Mouse (Mus musculus): ENCODE data around the gene Wbp1l.
A peak's percentile ranks its signal among the peaks of the same experiment; 100 is the strongest.

Gene Wbp1l

GRCm38 (mm10) chr19:46658348-46658747, 59.5 kb downstream of the Wbp1l start:
- DNase-seq (ENCODE audit: low spot score in 2 of 2), result no peak

GRCm38 (mm10) chr19:46658851-46659250, 60.0 kb downstream of the Wbp1l start:
- DNase-seq (ENCODE audit: low spot score in 2 of 2), result no peak

DNA sequence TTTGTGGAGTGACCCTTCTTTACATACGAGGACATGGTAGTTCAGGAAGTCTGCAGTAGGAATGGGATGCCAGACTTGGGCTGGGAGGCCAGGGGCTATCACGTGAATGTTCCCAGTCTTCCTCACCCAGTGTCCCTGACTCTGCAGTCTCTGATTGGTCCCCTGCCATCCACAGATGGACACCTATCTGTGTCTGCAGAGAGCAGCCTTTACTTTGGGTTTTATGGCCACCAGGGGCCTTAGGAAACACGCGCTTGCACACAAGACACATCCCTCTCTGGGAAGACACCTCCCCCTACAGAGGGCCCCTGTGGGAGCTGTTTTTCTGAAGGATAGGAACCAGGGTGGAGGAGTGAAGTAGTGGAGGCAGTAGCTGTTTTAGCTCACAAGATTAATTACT, 62.6 kb downstream of the Wbp1l start:
- DNase-seq (ENCODE audit: low spot score in 2 of 2), result no peak

GRCm38 (mm10) chr19:46662214-46662613, 63.3 kb downstream of the Wbp1l start:
- DNase-seq (ENCODE audit: low spot score in 2 of 2), result no peak

- no peak for DNase-seq (ENCODE audit: low spot score in 2 of 2)
Measured at GRCm38 (mm10) chr19:46662784-46663183, 63.9 kb downstream of the Wbp1l start.

- no peak for DNase-seq (ENCODE audit: low spot score in 2 of 2)
Measured at GRCm38 (mm10) chr19:46665474-46665873, 66.6 kb downstream of the Wbp1l start.

DNA sequence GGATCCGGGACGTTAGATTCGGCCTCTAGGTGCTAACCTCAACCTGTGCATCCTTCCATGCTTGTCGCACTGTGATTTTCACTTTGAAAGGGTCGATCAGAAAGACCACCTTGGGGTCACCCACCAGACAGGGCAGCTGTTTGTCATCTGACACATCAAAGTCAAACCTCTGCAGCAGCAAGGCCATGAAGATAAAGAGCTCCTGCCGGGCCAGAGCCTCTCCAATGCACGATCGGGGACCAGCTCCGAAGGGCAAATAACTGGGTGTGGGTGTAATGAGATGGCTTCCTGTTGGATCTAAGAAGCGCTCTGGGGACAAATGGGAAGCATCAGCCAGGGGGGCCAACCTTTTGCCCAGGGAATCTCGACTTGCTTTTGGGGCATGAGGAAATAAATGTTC, 68.4 kb downstream of the Wbp1l start:
- no peak for DNase-seq (ENCODE audit: low spot score in 2 of 2)

DNA sequence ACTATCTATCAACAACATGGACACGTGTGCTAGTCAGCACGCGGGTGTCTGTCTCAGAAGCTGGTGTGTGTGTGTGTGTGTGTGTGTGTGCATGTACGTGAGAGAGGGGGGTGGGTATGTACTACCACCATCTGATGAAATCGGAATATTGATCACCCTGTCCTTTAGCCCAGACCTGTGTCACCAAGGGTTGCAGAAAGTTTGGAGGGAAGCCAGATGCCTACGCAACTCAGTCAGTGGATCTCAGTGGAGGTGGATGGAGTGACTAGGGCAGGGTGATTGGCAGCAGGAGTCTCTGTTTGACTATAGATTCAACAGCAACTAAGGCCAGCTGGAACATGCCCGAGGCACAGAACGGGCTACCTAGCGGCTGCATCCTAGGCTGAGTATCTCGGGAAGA, 69.4 kb downstream of the Wbp1l start:
- DNase-seq (ENCODE audit: low spot score in 2 of 2), result no peak

DNA sequence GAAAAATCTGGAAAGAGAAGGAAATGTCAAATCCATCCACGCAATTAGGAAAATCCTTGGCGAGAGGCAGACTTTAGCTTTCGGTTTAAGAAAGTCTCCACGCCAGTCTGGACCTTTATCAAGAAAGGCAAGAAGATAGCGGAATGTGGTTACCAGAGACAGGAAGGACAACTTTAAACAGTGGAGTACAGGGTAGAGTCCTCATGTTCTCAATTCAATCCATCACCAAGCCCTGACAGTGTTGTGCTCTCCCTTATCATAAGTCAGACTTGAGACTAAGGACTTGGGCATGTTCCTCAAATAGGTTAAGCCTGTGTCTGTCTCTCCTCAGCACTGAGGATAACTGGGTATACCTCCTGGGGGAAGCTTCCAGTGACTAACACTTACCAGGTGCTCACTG, 70.9 kb downstream of the Wbp1l start:
- no peak for DNase-seq (ENCODE audit: low spot score in 2 of 2)

- DNase-seq (ENCODE audit: low spot score in 2 of 2), result peak in 1 of 2 experiments; percentile 51
Measured at GRCm38 (mm10) chr19:46670691-46671090, 71.8 kb downstream of the Wbp1l start.

- DNase-seq (ENCODE audit: low spot score in 2 of 2), result no peak
Measured at GRCm38 (mm10) chr19:46672766-46673418, 74.0 kb downstream of the Wbp1l start, which contains the start of gene Cyp17a1. Gene Cyp17a1, minus strand, starts transcription at chr19:46673172.

DNA sequence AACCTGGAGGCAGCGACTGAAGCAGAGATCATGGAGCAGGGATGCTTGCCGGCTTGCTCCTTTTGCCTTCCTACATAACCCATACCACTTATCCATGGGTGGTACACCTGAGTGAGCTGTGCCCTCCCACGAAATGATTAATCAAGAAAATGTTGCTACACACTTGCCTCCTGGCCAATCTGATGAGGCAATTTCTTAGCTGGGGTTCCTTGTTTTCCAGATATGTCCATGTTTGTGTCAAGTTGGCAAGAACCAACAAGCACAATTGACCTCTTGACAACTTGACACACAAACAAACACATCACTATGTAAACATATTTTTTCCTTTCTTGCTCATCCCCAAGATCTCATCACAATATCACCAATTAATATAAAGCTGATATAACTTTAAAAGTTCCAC, 76.8 kb downstream of the Wbp1l start:
- DNase-seq (ENCODE audit: low spot score in 2 of 2), result no peak

GRCm38 (mm10) chr19:46679720-46680383, 81.0 kb downstream of the Wbp1l start:
- DNase-seq (ENCODE audit: low spot score in 2 of 2), result no peak

GRCm38 (mm10) chr19:46689460-46690372, 90.8 kb downstream of the Wbp1l start, which contains the start of gene Borcs7:
Gene Borcs7, plus strand, starts transcription at chr19:46689906.
- DNase-seq (ENCODE audit: low spot score in 2 of 2), result peak; percentile 66 to 79

GRCm38 (mm10) chr19:46690387-46690786, 91.5 kb downstream of the Wbp1l start:
- DNase-seq (ENCODE audit: low spot score in 2 of 2), result no peak

DNA sequence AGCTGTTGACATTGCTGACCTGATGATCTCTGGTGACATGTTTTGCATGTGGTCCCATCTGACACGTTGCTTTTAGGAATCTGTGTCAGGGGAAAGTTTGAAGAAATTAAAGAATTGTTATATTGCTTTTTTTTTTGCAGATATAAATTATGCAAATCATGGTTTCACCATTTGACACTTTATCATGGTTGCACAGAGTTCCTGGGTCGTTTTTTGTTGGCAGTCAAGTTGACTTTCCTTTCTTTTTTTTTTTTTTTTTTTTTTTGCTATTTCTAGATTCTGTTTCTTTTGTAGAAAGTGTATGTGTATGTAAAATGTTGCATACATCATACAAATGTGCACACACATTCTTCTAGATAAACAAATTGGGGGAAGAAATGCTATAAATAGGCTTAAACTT, 92.2 kb downstream of the Wbp1l start:
- DNase-seq (ENCODE audit: low spot score in 2 of 2), result no peak

- DNase-seq (ENCODE audit: low spot score in 2 of 2), result no peak
Measured at GRCm38 (mm10) chr19:46693146-46693545, 94.3 kb downstream of the Wbp1l start.

- peak in 1 of 2 experiments; percentile 13 for DNase-seq (ENCODE audit: low spot score in 2 of 2)
Measured at GRCm38 (mm10) chr19:46696482-46696881, 97.6 kb downstream of the Wbp1l start.

- DNase-seq (ENCODE audit: low spot score in 2 of 2), result peak in 1 of 2 experiments; percentile 5
Measured at GRCm38 (mm10) chr19:46696943-46697342, 98.1 kb downstream of the Wbp1l start.

DNA sequence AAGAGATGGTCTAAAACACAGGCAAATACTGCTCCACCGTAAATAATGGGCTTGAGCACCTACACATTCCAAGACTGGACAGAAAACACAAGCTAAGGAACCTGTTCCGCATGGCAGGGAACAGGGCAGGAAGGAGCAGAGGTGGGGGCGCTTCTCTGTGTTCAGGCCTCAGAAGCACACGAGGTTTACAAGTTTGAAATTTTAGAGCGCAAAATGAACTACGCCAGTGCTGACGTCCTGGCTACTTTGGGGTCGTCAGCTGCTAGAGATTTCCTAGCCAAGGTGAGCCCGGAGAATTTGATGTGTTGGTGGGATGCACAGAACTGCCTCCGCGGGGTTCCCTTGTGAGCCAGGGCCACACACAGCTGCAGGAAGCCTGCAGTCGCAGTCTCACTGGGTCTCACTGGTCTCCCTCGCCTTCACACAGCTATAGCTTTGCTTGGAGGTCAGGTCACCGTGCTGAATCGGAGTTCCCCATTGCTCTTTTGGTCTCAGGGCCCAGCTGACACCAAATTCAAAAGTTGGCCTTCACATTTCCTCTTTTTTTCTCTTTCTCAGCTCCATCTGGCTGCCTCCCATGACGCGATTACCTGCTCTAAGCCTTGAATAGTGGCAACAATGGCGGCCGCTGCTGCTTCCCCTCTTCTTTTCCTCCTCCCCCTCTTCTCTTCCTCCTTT, 99.1 kb downstream of the Wbp1l start:
- DNase-seq (ENCODE audit: low spot score in 2 of 2), result peak in 1 of 2 experiments; percentile 16

- DNase-seq (ENCODE audit: low spot score in 2 of 2), result peak in 1 of 2 experiments; percentile 17
Measured at GRCm38 (mm10) chr19:46699011-46699481, 100.2 kb downstream of the Wbp1l start.
